Mouse (Mus musculus): ENCODE measurements at regions not wholly inside any gene's neighbourhood (a gene's known extent, or its start where the extent isn't known, plus 50 kb on each side); places are given as distances from the start of the nearest gene placed in this dataset.

DNA sequence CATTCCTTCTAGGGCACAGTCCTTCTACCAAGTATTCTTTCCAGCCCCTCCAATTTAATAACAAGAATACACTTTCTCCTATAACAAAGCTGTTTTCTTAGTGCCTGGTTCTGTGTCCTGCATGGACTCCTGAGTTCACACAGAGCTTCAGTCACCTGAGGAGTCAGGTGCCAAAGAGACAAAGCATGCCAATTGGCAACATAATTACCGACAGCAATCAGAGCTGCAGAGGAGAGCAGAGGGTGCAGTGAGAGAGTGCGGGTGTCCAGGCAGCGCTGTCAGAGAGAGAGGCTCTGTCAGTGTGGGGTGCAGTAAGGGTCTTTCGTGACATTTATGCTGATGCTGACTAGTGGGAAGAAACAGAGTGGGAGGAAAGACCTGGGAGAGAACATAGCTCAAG, 807.2 kb upstream of the Car8 start:
- TF ChIP-seq GATA4 (IDR thresholded peaks at IDR 0.05; ENCODE audit: insufficient replicate concordance, low read length), result no peak

DNA sequence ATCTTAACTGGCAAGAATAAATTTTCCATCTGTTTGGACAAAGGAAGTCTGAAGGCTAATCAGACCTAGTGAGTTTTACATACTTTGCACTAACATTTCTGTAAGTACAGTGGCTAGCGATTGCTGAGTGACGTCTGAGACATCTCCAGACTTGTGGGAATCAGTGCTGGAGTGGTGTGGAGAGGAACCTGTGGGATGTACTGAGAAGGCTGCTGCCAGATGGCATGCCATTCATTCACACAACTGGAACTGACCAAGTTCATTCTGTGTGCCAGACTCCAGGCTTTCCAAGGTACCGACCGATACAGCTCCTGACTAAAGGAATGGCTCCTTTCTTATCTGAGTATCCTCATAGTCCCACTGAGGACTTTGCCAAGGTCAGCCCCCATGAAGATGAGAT, 797.2 kb upstream of the Car8 start:
- TF ChIP-seq GATA4 (IDR thresholded peaks at IDR 0.05; ENCODE audit: insufficient replicate concordance, low read length), result no peak

DNA sequence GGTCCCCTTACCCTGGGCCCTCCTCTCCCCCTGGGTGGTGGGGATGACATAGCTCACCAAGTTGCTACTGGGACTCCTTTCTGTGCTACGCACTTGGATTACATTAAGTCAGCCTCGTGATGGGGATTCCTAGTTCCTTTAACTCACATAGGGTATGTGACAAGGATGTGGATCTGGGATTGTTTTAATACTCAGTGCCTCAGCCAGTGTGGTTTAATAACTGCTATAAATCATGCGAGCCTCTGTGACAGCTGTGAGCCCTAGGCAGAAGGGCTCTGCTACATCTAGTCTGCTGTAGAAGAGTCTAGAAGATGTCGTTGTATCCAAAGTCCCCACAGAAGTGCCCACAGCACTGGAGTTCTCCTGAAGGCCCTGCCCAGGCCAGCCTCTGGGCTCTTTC, 796.5 kb upstream of the Car8 start:
- TF ChIP-seq GATA4 (IDR thresholded peaks at IDR 0.05; ENCODE audit: insufficient replicate concordance, low read length), result no peak

DNA sequence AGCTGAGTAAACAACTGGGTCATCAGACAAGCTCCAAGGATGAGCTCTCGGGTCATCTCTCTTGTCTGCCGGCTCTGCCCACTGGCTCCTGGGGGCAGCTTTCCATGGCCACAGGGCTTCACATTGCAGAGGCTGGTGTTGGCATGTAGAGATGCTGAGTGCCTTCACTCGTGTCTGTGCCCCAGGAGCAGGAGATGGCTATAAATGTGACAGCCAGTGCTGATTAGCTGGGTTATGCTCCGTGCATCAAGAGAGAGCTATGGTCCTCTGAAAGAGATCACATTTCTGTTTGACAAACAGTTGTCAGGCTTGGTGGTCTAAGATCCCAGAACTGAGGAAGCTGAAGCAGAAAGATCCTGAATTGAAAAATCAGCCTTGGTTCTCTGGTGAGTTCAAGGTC, 795.4 kb upstream of the Car8 start:
- TF ChIP-seq GATA4 (IDR thresholded peaks at IDR 0.05; ENCODE audit: insufficient replicate concordance, low read length), result no peak

DNA sequence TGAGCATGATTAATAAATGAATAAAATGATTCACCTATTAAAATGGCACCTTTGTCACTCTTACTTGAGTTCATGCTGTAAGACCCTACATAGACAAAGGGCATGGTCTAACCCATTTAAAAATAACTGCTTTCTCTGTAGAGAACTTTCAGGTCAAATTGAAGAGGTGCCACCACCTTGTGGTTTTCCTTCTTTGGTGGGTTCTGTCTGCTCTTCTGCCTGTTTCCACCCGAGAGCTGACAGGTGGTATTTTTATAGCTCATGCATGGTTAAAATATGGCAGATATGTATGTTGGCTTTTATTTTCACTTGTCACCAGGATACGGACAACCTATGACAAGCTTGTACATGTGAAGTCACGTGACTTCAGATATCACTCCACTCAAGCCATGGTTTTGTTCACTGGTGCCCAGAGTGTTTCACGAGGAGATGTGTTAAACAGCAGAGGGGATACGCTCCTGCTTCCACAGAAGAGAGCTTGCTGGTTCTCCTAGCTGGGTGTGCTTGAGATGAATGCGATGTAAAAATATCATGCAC, 794.3 kb upstream of the Car8 start:
- no peak for TF ChIP-seq GATA4 (IDR thresholded peaks at IDR 0.05; ENCODE audit: insufficient replicate concordance, low read length)

DNA sequence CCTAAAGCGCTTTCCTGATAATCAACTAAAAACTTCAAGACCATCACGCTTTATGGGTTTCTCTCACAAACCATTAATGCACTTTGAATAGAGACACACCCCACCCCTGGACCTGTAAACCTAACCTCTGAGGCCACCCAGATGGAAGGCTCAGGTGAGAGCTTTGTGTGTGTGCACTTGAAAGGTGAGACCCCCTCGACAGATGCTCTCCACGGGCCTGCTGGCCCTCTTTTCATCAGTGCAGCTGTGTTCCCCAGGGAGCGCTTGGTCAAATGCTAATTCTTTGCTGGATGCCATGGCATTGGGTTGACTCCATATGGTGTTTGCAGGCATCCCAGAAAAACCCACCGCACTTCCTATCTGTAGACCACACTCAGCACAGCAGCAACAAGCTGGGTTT, 792.8 kb upstream of the Car8 start:
- no peak for TF ChIP-seq GATA4 (IDR thresholded peaks at IDR 0.05; ENCODE audit: insufficient replicate concordance, low read length)

DNA sequence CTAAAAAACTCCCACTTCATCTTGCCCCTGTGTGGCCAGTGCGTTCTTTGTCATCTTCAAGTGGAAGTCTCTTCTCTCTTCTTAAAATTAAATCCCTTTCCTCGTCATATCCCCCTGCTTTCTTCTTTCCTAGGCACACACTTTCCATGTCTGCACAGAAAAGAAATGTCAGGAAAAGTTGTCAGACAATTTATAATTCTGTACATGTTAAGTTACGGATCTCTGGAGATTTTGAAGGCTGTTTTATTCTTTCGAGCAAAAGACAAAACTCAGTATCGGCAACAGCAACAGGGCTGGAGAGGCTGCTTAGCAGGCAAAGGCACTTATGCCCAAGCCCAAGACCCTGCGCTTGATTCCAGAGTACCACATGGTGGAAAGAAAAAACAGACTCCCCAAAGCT, 790.1 kb upstream of the Car8 start:
- TF ChIP-seq GATA4 (IDR thresholded peaks at IDR 0.05; ENCODE audit: insufficient replicate concordance, low read length), result no peak

DNA sequence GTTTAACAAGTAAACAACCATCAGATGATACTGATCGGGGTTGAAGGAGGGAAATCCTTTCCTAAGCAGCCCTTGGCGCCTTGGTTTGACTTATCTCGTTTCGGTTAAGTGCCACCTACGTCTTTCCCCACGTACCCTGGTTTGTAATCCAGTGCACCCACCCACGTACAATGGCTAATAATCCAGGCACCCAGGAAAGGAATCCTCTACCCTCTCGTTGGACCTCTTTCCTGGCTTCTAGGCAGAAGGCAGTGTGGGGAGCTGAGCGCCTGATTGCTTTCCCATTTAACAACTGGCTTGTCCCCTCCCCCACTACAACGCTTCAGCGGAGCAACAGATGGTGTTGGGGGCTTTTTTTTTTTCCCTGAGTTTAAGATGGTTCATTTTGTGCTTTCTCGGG, 789.6 kb upstream of the Car8 start:
- no peak for TF ChIP-seq GATA4 (IDR thresholded peaks at IDR 0.05; ENCODE audit: insufficient replicate concordance, low read length)

DNA sequence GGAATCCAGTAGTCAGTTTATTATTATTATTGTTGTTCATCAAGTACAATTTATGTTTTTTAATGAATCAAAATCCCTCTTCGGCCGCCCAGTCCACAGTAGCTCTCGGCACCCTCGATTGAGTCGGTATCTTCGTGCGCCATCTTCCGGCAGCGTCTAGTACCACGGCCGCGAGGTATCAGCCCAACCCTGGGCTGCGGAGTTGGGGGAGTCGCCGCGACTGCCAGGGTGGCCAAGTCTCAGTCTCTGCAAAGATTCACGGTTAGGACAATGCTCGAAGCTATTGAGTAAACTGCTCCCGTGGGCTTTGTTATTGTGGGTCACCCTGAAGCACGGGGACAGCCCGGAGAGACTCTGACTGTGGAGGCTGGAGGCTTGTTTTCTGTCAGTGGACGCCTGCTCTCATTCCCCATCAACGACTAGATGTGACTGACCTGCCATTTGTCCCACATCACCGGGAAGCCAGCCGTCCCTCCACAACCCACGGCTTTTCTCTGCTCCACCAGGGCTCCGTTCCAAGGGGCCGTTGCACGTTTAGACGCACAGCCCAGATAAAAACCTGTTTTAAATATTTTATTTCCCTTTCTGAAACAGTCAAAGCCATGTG, 789.1 kb upstream of the Car8 start:
- no peak for TF ChIP-seq GATA4 (IDR thresholded peaks at IDR 0.05; ENCODE audit: insufficient replicate concordance, low read length)

DNA sequence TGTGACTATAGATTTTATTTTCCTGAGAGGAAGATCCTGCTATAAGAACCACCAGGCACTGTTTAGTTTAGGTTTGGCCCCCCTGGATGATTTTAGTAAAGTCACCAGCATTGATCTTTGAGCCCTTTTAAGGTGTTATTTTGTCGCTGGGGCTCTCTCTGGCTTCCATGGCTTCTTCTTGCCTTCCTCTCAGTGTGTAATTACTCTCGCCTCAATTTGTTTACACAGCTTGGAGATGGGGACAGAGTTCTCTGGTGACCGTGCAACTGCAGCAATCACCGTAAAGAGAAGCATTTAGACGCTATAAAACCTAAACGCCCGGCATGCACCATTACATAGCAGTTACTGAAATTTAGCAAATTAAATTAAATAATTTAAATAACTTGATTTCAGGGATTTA, 788.5 kb upstream of the Car8 start:
- no peak for TF ChIP-seq GATA4 (IDR thresholded peaks at IDR 0.05; ENCODE audit: insufficient replicate concordance, low read length)

DNA sequence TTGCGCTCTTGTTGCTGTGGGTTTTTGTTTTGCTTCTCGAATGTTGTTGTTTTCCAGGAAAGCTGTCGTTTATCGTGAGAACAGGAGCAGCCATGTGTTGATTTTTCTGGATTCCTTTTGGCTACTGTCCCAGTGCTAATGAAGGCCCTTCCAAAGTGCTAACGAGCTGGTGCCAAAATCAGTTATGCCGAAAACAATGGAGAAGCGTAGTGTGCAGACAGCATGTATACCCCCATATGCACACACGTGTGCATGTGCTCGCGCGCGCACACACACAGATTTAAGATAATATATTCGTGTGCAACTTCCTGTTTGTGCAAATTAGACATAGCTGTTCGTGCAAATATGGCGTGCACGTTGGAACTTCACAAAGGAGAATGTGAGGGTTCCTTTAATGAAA, 788.0 kb upstream of the Car8 start:
- TF ChIP-seq GATA4 (IDR thresholded peaks at IDR 0.05; ENCODE audit: insufficient replicate concordance, low read length), result no peak

DNA sequence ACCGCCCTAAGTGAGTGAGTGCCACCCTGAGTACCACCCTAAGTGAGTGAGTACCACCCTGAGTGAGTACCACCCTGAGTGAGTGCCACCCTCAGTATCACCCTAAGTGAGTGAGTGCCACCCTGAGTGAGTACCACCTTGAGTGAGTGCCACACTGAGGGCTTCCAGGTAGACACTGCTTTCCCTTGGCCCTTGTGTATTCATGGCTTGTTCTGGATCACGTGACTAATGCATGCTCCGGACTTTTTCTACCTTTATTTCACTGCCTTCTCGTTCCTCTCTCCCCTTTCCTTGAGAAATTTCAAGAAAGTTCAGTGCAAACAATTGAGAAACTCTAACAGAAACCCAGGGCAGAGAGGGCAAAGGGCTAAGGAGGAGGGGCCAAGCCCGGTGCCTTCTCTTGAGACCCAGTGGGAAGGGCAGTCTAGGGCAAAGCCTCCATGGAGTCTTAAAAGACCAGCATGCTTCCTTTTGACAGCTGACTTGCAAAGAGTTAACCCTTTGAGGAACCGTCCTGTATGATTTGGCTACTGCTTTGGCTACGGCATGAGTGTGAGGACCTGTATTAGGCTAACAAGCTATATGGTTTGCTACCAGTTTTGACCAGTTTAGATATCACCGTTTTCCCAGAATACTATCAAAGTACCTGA, 787.1 kb upstream of the Car8 start:
- no peak for TF ChIP-seq GATA4 (IDR thresholded peaks at IDR 0.05; ENCODE audit: insufficient replicate concordance, low read length)

DNA sequence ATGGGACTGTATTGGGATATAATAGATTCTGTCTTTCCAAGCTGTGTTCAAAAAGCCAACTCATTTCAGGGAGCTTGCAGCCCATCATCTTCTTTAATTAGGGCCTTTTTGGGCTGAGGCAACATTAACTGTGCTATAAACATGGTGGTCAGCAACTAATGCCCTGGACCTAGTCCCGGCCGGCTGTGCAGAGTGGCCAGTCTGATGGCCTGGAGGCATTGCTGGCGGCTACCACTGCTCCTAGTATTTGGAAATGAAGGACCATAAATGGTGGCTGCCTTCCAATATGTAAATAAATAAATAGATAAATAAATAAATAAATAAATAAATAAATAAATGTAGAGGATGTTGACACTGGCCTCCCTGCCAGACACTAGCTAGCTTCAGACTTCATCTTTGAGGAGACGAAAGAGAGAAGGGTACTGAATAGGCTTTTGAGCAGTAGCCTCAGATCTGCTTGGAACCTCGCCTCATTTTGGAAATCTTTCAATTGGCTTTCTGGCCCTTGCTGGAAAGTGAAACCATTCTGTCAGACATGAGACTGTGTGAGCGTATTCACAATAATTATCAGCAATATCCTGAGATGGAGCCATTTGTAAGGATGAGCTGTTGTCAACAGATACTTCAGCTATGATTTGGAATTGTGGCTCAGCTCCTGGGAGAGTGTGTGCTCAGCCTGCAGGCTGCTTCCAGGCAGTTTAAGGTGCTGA, 785.5 kb upstream of the Car8 start:
- TF ChIP-seq GATA4 (IDR thresholded peaks at IDR 0.05; ENCODE audit: insufficient replicate concordance, low read length), result no peak

DNA sequence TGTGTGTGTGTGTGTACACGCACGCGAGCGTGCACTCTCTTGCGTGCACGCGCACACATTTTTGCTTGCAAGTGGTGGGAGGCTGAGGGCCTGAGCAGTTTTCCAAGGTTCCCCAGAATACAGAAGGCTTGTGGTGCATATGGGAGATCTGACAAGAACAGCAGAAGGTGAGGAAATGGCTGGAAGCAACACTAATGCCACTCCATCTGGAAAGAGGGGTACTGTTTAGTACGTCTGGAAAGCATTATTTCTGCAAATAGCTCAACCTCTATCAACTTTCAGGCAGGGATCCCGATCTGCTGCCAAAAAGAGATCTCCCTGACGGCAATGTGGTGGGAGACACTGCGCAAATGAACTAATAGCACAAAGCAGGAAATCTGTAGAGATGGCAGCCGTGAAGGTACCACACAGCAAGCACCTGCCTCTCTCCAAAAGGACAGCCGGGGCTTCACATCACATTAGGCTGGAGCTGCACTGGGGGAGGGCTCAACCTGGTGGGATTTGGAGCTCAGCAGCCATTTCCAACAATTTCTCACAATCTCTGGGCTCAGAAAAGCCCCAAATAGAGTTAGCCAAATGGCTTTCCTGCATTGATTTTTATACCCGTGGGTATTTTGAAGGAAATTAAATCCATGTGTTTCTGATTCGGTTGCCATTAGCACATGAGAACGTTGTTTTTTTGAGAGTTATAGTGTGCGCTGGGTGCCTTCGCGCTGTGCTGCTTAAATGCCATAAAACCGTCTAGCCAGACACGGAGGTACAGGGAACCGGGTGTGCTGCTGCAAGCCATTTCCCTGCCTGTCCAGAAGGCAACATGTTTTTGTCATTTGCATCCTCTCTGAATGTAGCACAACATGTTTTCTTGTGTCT, 780.6 kb upstream of the Car8 start:
- no peak for TF ChIP-seq GATA4 (IDR thresholded peaks at IDR 0.05; ENCODE audit: insufficient replicate concordance, low read length)

DNA sequence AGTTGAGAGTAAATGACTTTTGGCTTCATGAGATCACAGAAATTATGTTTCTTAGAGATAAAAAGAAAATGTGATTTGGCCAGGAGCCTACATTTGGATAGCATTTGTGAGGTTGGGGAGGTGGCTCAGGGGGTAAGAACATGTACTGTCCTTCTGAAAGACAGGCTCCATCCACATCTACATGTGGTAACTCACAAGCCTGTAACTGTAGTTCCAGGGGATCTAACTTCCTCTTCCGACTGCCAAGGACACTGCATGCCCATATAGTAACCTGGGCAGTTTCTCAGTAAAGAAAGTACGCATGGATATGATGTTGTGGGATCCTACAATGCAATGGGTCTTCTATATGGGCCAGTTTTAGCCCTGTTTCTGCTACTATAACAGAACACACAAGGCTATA, 779.4 kb upstream of the Car8 start:
- no peak for TF ChIP-seq GATA4 (IDR thresholded peaks at IDR 0.05; ENCODE audit: insufficient replicate concordance, low read length)
